Mouse (Mus musculus) B cell, adult 67 days (primary cell): ENCODE results near the gene Mtg1. TPM values are rescaled to one million over a fixed set of nuclear protein-coding genes. Genes with fewer than 3 reads are reported as not detected.

Experiments
- total RNA-seq, 2 experiments: library from RNA; stranded (reverse); gene quantifications; 4 replicates each; pipeline ENCODE4 v1.2.4; 2023

Gene Mtg1
- total RNA-seq = 10 to 100 TPM; 12.5 to 23.6 TPM

DNA sequence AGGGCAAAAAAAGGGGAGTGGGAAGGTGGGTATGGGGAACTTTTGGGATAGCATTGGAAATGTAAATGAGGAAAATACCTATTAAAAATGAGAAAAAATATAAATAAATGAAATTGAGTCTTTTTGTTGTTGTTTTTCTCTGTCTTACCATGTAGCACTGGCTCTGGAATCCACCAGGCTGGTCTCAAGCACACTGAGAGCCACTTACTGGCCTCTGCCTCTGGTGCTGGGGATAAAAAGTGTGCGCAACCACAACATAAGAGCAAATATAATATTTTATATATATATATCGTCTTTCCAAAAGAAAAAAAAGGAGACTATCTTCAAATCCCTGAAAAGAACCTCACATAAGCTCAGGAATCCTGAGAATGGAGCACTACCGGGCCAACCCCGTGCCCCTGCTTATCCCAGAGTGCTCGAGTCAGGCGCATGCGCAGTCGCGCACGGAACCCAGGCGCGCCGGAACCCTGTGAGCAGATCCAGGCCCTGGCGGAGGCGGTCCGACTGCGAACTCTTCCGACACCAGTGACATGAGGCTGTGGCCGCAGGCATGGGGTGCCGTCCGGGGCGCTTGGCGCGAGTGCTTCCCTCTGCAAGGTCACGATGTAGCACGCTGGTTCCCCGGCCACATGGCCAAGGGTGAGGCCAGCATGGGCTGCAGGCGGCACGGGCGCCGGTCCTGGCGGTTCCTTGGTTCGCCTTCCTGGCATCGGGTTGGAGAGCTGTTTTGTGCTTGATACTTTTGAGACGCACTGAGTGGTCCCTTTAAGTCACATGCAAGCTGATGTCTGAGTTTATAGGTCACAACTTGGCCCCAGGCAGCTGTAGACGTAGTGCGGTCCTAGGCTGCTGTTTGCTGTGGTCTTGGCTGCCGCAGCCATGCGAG, at the start of gene Mtg1:
Gene Mtg1 (plus strand): TSS at position 430 of the 886 bp plus-strand sequence.

DNA sequence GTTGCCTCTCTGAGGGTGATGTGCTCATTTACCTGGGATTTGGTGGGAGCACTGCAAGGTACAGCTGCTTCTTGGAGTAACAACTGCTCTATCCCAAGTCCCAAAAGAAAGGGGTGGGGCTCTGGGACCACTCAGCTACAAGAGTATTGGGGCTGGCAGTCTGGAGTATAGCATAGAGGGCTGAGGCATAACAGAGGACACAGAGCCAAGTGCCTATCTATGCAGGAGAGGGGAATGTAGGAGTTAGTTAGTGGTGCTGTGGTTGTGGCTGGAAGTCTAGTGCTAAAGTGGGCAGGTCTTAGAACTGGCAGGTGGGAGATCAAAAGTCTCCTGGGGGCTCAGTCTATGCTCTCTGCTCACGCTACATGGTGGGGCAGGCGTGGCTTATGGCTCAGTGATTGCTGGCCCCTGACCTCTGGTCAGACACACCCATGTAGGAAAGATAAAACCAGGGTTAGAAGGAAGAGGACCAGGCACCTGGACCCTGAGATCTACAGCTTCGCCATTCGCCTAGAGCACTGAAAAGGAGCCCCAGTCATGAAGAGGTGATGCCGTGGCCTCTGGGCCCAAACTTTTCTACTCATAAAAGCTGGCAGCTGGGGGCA, 44.3 kb upstream of the Mtg1 start, which contains the start of gene Prap1:
Gene Prap1 (plus strand): TSS at position 472 of the 605 bp plus-strand sequence.

DNA sequence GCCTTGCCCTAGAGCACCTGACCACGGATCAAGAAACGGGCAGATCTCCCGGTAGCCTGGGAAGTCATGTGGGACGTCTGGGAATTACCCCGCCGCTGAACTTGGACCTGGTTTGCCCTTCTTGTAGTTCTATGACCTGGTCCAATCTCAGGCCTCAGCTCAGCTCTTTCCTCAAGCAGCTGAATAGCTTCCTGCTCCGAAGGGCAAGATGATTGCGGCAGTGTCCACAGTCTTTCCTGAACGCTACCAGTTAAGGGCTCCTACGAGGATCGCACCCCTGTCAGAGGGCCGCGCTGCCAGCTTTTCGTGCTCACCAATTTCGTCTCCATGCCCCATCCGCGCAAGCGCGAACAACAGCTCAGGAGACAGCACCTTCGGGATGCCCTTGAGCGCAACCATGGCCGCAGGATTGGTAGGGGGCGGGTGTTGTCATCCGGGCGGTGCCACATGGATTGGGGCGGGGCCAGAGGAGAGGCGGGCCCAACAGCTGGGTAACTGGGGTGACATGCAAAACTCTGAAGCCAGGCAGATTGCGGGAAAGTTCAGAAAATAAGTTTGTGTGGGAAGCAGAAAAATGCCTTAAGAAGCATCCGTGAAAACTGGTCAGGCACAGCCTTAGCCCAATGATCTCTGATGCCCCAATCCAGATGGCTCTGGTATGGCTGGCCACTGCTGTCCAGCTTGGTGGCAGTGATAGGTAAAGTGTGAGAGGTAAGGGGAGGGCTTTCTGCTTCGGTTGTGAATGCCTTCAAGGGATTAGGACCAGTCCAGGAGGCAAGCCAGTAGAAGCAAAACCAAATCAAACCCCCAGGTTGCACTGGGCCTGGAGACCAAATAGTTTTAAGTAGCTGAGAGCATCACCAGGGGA, 35.1 kb upstream of the Mtg1 start, which contains the start of gene Fuom:
Gene Fuom (minus strand): TSS at position 449 of the 868 bp plus-strand sequence.

DNA sequence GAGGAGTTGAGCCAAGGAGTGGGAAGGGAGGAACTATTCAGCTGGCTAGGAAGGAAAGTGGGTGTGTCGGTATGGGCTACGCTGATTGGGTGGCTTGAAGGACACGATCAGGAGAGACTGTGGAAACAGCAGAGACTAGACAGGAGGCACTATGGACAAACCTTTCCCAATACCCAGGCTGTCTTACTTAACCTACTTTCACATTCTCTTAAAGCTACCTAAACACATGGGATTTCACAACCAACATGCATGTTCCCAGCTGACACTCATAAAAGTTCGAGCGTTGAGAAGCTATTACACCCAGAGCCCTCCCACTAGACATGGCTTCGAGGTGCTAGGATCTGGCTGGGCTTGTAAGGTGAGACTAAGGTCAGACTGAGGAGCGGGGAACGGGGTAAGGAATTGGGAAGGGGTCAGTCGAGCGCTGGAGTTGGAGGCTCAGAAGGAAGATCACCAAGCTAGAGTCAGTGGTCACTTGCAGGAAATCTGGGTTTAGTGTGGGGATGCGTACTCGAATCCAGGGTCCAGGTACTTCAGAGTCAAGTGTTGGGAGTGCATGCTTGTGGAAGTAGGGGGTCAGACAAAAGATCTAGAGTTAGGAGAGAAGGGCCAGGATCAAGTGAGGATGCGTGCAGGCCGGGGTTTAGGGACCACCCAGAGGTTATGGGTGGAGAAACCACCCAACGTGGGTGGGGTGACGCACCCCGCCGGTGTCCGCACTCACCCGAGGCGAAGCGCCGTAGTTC, 21.6 kb upstream of the Mtg1 start, which contains the start of gene Paox:
Gene Paox (plus strand): TSS at position 217 of the 746 bp plus-strand sequence.

DNA sequence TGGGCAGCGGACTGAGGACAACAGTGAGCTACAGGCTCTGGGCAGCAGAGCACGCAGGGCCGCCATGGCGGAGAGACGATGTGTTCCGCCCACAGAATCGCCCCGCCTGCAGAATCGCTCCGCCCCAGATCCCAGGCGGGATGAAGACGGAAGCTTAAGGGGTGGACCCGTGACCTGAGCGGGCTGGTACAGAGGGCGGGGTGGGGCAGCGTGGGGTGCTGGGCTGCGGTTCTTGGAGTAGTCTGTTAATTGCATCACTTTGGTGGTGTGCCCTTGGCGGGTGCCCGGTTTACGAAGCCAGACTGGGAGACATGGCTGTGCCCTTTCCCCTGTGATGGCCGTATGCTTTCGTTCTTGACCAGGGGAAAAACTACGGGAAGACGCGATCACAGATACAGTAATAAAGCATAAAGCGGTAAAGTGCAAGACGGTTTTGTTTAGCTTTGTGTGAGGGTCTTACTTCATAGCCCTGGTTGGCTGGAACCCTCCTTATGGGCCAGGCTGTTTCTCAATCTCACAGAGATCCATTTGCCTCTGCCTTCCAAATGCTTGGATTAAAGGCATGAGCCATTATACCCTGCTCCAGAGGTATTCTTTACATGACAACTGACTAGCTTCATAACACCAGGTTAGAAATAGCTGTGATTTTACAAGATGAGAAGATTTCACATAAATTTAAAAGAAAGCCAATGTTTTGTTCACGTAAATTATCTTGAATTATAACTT, 20.9 kb upstream of the Mtg1 start, which contains the start of gene Echs1:
Gene Echs1 (minus strand): TSS at position 148 of the 726 bp plus-strand sequence.

DNA sequence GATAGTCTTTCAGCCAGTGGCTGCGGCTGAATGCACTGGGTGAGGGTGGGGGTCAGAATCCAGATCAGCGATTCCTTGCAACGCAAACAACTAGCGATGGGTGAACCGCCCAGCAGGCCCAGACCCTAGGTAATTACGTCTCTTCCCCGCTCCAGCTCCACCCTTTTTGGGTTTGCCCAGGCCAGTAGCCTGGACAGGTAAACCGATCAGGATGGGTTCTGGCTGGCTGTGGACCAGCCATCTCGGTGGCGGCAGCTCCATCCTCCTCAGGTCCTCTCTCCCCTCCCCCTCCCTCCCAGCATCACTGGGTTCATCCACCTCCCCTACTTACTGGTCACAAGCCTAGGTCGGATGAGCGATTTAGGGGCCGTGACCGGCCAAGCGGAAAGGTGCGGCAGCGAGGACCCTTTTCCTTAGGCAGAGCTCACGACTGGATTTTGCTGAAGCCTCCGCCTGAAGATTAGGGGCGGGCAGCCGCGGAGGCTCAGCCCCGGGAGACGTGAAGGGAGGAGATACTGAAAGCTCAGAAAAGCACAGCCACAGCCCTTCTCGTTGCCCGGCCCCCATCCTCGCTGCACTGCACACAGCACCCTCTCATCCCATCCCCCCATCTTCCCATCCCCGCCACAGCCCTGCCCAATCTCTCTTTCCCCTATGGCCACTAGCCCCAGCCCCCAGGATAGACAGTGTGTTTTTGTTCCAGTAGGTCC, 17.0 kb downstream of the Mtg1 start, which contains the start of gene Sprn:
Gene Sprn (minus strand): TSS at position 660 of the 710 bp plus-strand sequence.

DNA sequence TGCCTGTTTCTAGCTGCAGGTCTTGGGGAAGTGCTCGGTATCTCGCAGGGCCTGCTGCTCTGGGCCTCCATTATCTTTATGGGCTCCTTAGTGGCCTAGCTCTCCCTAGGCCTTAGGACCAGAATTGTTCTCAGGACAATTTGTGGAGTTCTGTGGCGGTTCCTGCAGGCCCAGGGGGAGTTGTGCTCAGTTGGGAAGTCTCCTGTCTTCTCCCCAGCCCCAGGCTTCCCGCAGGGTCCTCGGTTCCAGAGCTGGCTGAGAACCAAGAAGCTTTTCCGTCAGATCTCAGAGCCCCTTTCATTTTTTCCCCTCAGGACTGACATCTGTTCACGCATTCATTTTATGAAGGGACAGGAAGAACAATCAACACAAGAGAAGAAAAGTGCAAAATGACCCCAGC, 27.3 kb downstream of the Mtg1 start, which contains the start of gene Olfr522:
Gene Olfr522 (minus strand): TSS at position 101 of the 400 bp plus-strand sequence.

DNA sequence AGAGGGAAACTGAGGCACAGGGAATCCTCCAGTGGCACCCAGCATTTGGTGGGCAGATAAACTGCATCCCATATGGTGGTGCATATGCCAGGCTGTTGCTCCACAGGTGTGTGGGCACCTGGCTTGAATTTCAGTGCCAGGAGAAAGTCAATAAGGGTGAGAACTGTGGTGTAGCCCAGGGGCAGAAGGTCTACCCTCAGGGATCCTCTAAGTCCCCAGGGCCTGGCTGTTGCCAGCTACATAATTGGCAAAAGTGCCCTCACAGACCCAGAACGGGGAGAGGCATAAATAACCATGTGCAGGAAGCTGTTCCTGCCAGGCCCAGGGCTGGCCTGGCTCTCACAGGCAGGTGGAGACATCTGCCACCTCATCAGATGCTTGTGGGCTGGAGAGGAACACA, 35.6 kb downstream of the Mtg1 start, which contains the start of gene Olfr523:
Gene Olfr523 (plus strand): TSS at position 282 of the 400 bp plus-strand sequence.

Other genes starting within 250 kb of the Mtg1 start
- not detected for gene Kndc1, start 242.9 kb upstream of the Mtg1 start, total RNA-seq
- gene Utf1, start 193.8 kb upstream of the Mtg1 start, total RNA-seq = under 1 TPM in 1 of 2 experiments, not detected in 1; 0.61 TPM
- gene 6430531B16Rik, start 158.8 kb upstream of the Mtg1 start, total RNA-seq = not detected
- gene Adam8, start 145.0 kb upstream of the Mtg1 start, total RNA-seq = 1 to 10 TPM; 3.4 to 3.8 TPM
- 10 to 100 TPM; 41.0 to 41.5 TPM for gene Zfp511, start 101.2 kb upstream of the Mtg1 start, total RNA-seq
- gene Tubgcp2, start 100.9 kb upstream of the Mtg1 start, total RNA-seq = 10 to 100 TPM; 32.2 to 36.2 TPM
- gene Msx3, start 88.5 kb upstream of the Mtg1 start, total RNA-seq = not detected
- gene Caly, start 55.0 kb upstream of the Mtg1 start, total RNA-seq = not detected
- gene Prap1, start 44.2 kb upstream of the Mtg1 start, total RNA-seq = not detected
- 1 to 10 TPM; 3.3 to 3.9 TPM for gene Fuom, start 35.1 kb upstream of the Mtg1 start, total RNA-seq
- gene Paox, start 21.8 kb upstream of the Mtg1 start, total RNA-seq = 1 to 10 TPM; 2.7 to 3.7 TPM
- gene Echs1, start 21.1 kb upstream of the Mtg1 start, total RNA-seq = 10 to 100 TPM; 26.3 to 29.7 TPM
- gene Sprn, start 17.3 kb downstream of the Mtg1 start, total RNA-seq = not detected
- not detected for gene Olfr522, start 27.2 kb downstream of the Mtg1 start, total RNA-seq
- gene Olfr523, start 35.7 kb downstream of the Mtg1 start, total RNA-seq = not detected
- not detected for gene Olfr524, start 68.4 kb downstream of the Mtg1 start, total RNA-seq
- not detected for gene Cd163l1, start 80.7 kb downstream of the Mtg1 start, total RNA-seq
- gene 5830411N06Rik, start 109.7 kb downstream of the Mtg1 start, total RNA-seq = not detected
- not detected for gene Olfr525, start 183.3 kb downstream of the Mtg1 start, total RNA-seq
- gene Olfr527, start 196.5 kb downstream of the Mtg1 start, total RNA-seq = not detected
- not detected for gene Olfr60, start 224.1 kb downstream of the Mtg1 start, total RNA-seq
- not detected for gene Olfr530, start 238.8 kb downstream of the Mtg1 start, total RNA-seq